Mouse (Mus musculus) monocyte, adult 5-6 weeks (primary cell): ENCODE results near the gene Tbc1d19. TPM values are rescaled to one million over a fixed set of nuclear protein-coding genes. Genes with fewer than 3 reads are reported as not detected.

Experiments
- ATAC-seq: fragments of 153-309, 156-312 bp; replicated peaks from 2 replicates; pipeline ENCODE4 v1.8.0; 2017; ENCODE audit warnings: mild to moderate bottlenecking; ENCODE audit not compliant: low TSS enrichment, insufficient number of reproducible peaks, severe bottlenecking, poor library complexity, low FRiP score
- total RNA-seq: library from RNA; stranded (forward); fragments of 200-1000, 200-491, 200-594 nt; gene quantifications from 3 replicates; pipeline ENCODE4 v1.2.3, GENCODE M21; 2017

The Tbc1d19 gene
- 4.4 to 12.6 TPM (median 6.2 TPM) in 3 replicates for total RNA-seq

GRCm38 (mm10) chr5:53809115-53809991, at the start of gene Tbc1d19:
Tbc1d19 (plus strand) TSS chr5:53809606.
- peak; percentile 50 for ATAC-seq

GRCm38 (mm10) chr5:53759912-53760311, 49.5 kb upstream of the Tbc1d19 start:
- no peak for ATAC-seq

- no peak for ATAC-seq
These were observed 48.5 kb upstream of the Tbc1d19 start for GRCm38 (mm10) chr5:53760914-53761313.

GRCm38 (mm10) chr5:53761346-53761745, 48.1 kb upstream of the Tbc1d19 start:
- ATAC-seq: no peak

- ATAC-seq: no peak
These were observed 24.4 kb upstream of the Tbc1d19 start for GRCm38 (mm10) chr5:53784818-53785520.

GRCm38 (mm10) chr5:53801379-53801778, 8.0 kb upstream of the Tbc1d19 start:
- no peak for ATAC-seq

- ATAC-seq: no peak
These were observed 10.3 kb downstream of the Tbc1d19 start for GRCm38 (mm10) chr5:53819711-53820110.

GRCm38 (mm10) chr5:53825886-53826285, 16.5 kb downstream of the Tbc1d19 start:
- ATAC-seq: no peak

GRCm38 (mm10) chr5:53834489-53834888, 25.1 kb downstream of the Tbc1d19 start:
- ATAC-seq: no peak

- no peak for ATAC-seq
These were observed 31.9 kb downstream of the Tbc1d19 start for GRCm38 (mm10) chr5:53841256-53841655.

GRCm38 (mm10) chr5:53848294-53848942, 39.0 kb downstream of the Tbc1d19 start:
- no peak for ATAC-seq

GRCm38 (mm10) chr5:53852574-53852973, 43.2 kb downstream of the Tbc1d19 start:
- no peak for ATAC-seq

GRCm38 (mm10) chr5:53854561-53854960, 45.2 kb downstream of the Tbc1d19 start:
- ATAC-seq: no peak

- ATAC-seq: no peak
These were observed 46.6 kb downstream of the Tbc1d19 start for GRCm38 (mm10) chr5:53856011-53856410.

- no peak for ATAC-seq
These were observed 55.7 kb downstream of the Tbc1d19 start for GRCm38 (mm10) chr5:53865146-53865545.

GRCm38 (mm10) chr5:53865991-53866390, 56.6 kb downstream of the Tbc1d19 start:
- no peak for ATAC-seq

- peak; percentile 76 for ATAC-seq
These were observed 62.4 kb downstream of the Tbc1d19 start for GRCm38 (mm10) chr5:53871665-53872312.

- ATAC-seq: no peak
These were observed 65.6 kb downstream of the Tbc1d19 start for GRCm38 (mm10) chr5:53874966-53875365.

- ATAC-seq: no peak
These were observed 71.3 kb downstream of the Tbc1d19 start for GRCm38 (mm10) chr5:53880724-53881123.
